Mouse (Mus musculus) cortical plate, adult 2 months (tissue): ENCODE results near the gene Crtac1. TPM values are rescaled to one million over a fixed set of nuclear protein-coding genes. Genes with fewer than 3 reads are reported as not detected.

ENCODE experiments used
- H3K27ac ChIP-seq: fragments of 200-500 bp; 2 replicates; pipeline ENCODE4 v1.5.1; 2012; ENCODE audit warnings: low read length, control low read depth, inconsistent platforms; ENCODE audit not compliant: insufficient read depth
- H3K4me1 ChIP-seq: fragments of 200-500 bp; 2 replicates; pipeline ENCODE4 v1.6.1; 2011; ENCODE audit warnings: low read length; ENCODE audit not compliant: control insufficient read depth, insufficient read depth
- H3K4me3 ChIP-seq: fragments of 200-500 bp; 2 replicates; pipeline ENCODE4 v1.5.1; 2011; ENCODE audit warnings: mild to moderate bottlenecking, low read length, control low read depth; ENCODE audit not compliant: insufficient read depth
- CTCF ChIP-seq: fragments of 200-500 bp; IDR thresholded peaks from 2 replicates; pipeline ENCODE4 v1.5.1; 2011; ENCODE audit warnings: mild to moderate bottlenecking, control low read depth, low read length; ENCODE audit not compliant: insufficient read depth; ENCODE audit errors: extremely low read depth
- POLR2A ChIP-seq: fragments of 200-500 bp; IDR thresholded peaks from 2 replicates; pipeline ENCODE4 v1.6.1; 2011; ENCODE audit warnings: mild to moderate bottlenecking, low read length, control low read depth; ENCODE audit not compliant: insufficient read depth; ENCODE audit errors: extremely low read depth
- polyA plus RNA-seq: library from polyadenylated mRNA; depleted of rRNA; stranded (reverse); fragments of >200 nt; gene quantifications from 2 replicates; pipeline ENCODE4 v1.2.3, GENCODE M21; 2012

Gene Crtac1
- polyA plus RNA-seq, 1 experiment: 48.1 TPM

DNA sequence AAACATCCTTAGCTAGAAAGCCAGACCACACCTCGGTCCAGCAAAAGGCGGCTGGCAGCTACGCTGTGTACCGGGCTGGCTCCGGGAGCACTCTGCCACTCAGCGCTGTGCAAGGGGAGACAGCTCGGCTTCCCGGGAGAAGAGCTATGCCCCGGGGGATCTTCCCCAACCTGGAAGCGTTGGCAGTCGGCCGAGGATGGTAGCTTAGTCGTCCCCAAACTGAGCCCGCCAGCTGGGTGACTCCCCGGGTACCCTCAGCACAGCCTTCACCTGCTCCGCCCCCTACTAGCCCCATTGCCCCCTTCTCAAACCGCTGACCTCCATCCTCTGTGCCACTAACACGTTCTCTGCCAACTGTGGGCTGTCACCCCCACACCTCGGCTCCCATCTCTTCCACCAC lies 602 bp downstream of the Crtac1 start:
- H3K27ac ChIP-seq: 0 out of 2 replicates have a peak overlapping the region, but pooled peaks have one; percentile 8
- TF ChIP-seq CTCF (no peak), POLR2A (no peak)
- peak overlapping the region; percentile 54 for H3K4me3 ChIP-seq
- H3K4me1 ChIP-seq: no peaks in the 10 kb centered on the region

DNA sequence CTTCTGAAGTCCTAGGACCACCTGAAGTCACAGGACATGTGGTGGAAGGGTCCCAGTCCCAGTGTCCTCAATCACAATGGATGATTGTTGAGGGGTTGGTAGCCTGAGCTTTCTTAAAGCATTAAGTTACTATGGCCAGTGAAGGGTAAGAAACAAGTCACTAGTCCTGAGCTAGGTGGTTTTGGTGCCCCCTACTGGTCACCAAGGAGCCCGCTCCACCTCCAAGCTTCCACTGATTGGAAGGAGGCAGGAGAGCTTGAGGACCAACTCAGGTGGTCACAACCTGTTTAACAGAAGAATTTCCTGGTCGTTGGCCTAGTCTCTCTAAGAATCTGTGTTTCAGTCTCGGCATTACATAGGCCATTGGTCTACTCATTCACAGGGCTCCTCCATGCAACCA lies 2.2 kb downstream of the Crtac1 start:
- Histone ChIP-seq H3K4me3 (0 out of 2 replicates have a peak overlapping the region, but pooled peaks have one; percentile 54), H3K4me1 (no peaks in the 10 kb centered on the region), H3K27ac (no peak overlapping the region)
- TF ChIP-seq POLR2A (no peak), CTCF (peak; percentile 86)

- no peak for TF ChIP-seq POLR2A
- TF ChIP-seq CTCF: no peak
- H3K4me1 ChIP-seq: no peaks in the 10 kb centered on the region
- H3K4me3 ChIP-seq: no peak overlapping the region
- no peak overlapping the region for H3K27ac ChIP-seq
These were observed 6.4 kb downstream of the Crtac1 start for GRCm38 (mm10) chr19:42425208-42425607.

DNA sequence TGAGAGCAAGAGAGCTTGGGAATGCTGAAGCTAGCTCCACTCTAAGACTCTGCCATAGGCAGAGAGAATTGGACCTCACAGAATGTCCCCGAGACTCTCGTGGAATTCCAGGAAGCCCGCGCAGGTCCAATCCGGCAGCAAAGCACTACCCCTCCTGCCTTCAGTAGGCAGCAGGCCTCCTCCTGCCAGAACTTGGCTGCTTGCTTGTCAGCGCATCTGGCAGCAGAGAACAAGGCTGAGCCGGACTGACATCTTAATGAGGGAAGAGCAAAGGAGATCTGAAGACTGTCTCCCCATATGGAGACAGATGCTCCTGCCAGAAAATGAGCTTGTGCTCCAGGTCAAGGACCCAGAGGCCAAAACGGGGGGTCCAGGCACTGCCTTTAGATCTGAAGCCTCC lies 16.5 kb downstream of the Crtac1 start:
- TF ChIP-seq POLR2A (no peak), CTCF (no peak)
- no peaks in the 10 kb centered on the region for H3K4me1 ChIP-seq
- H3K27ac ChIP-seq: no peak overlapping the region
- H3K4me3 ChIP-seq: no peak overlapping the region

- TF ChIP-seq CTCF (no peak), POLR2A (no peak)
- H3K27ac ChIP-seq: no peak overlapping the region
These were observed 21.7 kb downstream of the Crtac1 start for GRCm38 (mm10) chr19:42409856-42410255.

GRCm38 (mm10) chr19:42409226-42409625 lies 22.4 kb downstream of the Crtac1 start:
- no peak overlapping the region for H3K27ac ChIP-seq
- TF ChIP-seq POLR2A: no peak
- no peak for TF ChIP-seq CTCF
- H3K4me1 ChIP-seq: peaks cover 6% of the 10 kb centered on the region
- H3K4me3 ChIP-seq: no peak overlapping the region

More at GRCm38 (mm10) chr19:42409856-42410255, 21.7 kb downstream of the Crtac1 start:
- H3K4me3 ChIP-seq: no peak overlapping the region
- H3K4me1 ChIP-seq: peaks cover 5% of the 10 kb centered on the region

GRCm38 (mm10) chr19:42404364-42404763 lies 27.2 kb downstream of the Crtac1 start:
- TF ChIP-seq POLR2A (no peak), CTCF (no peak)
- H3K27ac ChIP-seq: no peak overlapping the region

GRCm38 (mm10) chr19:42399974-42400373 lies 31.6 kb downstream of the Crtac1 start:
- no peak overlapping the region for H3K4me3 ChIP-seq
- peaks cover 1% of the 10 kb centered on the region; the same call in 1 of the 2 replicates for H3K4me1 ChIP-seq
- TF ChIP-seq POLR2A (no peak), CTCF (no peak)
- H3K27ac ChIP-seq: 0 out of 2 replicates have a peak overlapping the region, but pooled peaks have one; percentile 51

More at GRCm38 (mm10) chr19:42404364-42404763, 27.2 kb downstream of the Crtac1 start:
- no peak overlapping the region for H3K4me3 ChIP-seq
- H3K4me1 ChIP-seq: peaks cover 7% of the 10 kb centered on the region

DNA sequence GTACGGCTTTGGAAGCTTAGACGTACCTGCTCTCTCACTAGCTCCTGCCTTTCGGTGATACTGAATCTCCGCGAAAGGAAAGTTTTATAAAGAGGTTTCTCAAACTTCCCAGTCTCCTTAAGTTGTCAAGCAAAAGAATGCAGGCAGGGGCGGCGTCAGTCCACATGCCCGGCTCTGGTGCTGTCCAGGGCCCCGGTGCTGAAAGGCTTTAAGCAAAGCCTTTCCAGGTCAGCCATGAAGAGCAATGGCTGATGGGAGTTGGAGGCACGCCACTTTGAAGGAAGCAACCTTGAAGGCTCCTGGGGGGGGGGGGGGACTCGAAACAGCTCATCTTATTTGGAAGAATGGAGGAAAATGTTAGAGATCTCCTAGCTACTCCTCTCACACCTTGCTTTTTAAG lies 34.3 kb downstream of the Crtac1 start:
- H3K4me1 ChIP-seq: peaks cover 3% of the 10 kb centered on the region
- H3K4me3 ChIP-seq: no peak overlapping the region
- TF ChIP-seq POLR2A (no peak), CTCF (no peak)
- H3K27ac ChIP-seq: no peak overlapping the region

DNA sequence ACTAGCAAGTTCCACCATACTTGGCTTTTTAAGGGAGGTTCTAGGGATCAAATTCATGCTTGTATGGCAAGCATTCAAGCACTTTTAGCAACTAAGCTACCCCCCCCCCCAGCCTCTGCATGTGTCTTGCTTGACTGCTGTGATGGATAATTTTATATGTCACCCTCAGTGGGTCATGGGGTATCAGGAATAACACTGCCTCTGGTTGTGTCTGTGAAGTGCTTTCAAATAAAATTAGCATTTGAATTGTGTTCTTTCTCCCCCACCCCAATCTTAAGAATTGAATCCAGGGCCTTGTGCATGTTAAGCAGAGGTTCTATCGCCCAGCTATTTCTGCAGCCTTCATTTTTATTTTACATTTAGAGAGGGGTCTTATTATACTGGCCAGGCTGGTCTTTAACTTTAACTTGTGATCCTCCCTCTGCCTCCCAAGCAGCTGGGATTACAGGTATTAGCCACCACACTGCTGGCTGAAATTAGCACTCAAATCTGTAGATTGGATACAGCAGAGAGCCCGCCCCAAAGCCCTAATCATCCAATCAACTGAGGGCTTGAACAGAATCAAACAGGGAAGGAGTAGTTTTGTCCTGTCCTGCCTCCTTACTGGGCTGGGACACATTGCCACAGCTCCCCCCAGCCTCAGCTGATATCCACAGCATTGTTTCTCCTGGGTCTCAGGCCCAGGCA lies 36.6 kb downstream of the Crtac1 start:
- H3K4me3 ChIP-seq: no peak overlapping the region
- no peak overlapping the region for H3K27ac ChIP-seq
- H3K4me1 ChIP-seq: peaks cover 11% of the 10 kb centered on the region
- TF ChIP-seq CTCF (no peak), POLR2A (no peak)
